In genomic region chr11:102221243-102221953, GRCm38 (mm10) we compare ENCODE assay signal across 15 mouse cellular contexts. TPM values are rescaled to one million over a fixed set of nuclear protein-coding genes. Genes with fewer than 3 reads are reported as not detected.
A peak's percentile ranks its signal among the peaks of the same experiment; 100 is the strongest.
DNase-seq lines count a peak whose midpoint lies in the region; ATAC-seq and TF ChIP-seq lines count a peak whose summit lies in the region.
"Had no signal": no experiment of that assay in that cellular context is flagged by ENCODE, and none has a peak within 500 bp of the region (broad histone marks: within the 10 kb centered on the region; RNA-seq: fewer than 3 reads in every experiment).

No protein-coding gene starts in this region.

- H3K4me2 ChIP-seq in heart, embryonic 13.5 days, result no peak overlapping the region
- no peak overlapping the region for H3K4me2 ChIP-seq in heart, embryonic 12.5 days
- H3K4me2 ChIP-seq: embryonic facial prominence, embryonic 13.5 days; forebrain, embryonic 15.5 days; hindbrain, embryonic 14.5 days; liver, embryonic 13.5 days had no signal

- TF ChIP-seq CTCF in left cerebral cortex, adult 2 months (IDR thresholded peaks at IDR 0.05), result no peak

- intact Hi-C loops in left cerebral cortex, adult 2 months (cut with DNase I), result no loop called here
- intact Hi-C loops in left cerebral cortex, postnatal 14 days (cut with DNase I), result loop anchor here (5.0 kb wide), 1 partner anchor 64 kb away; the partner anchor contains the start of gene Tmem101

- no peak overlapping the region for H3K4me3 ChIP-seq in heart, embryonic 13.5 days
- no peak overlapping the region for H3K4me3 ChIP-seq in heart, embryonic 12.5 days
- no peak overlapping the region for H3K4me3 ChIP-seq in left cerebral cortex, adult 2 months
- no peak overlapping the region for H3K4me3 ChIP-seq in brown adipose tissue, adult 24 weeks (ENCODE audit: insufficient read depth, low read depth, low read length)
- H3K4me3 ChIP-seq: embryonic facial prominence, embryonic 13.5 days; forebrain, embryonic 15.5 days; liver, embryonic 13.5 days had no signal

- H3K9ac ChIP-seq in heart, embryonic 13.5 days, result peak overlapping the region; percentile 61; the same call in 1 of the 2 replicates
- H3K9ac ChIP-seq in heart, embryonic 12.5 days, result no peak overlapping the region
- H3K9ac ChIP-seq: embryonic facial prominence, embryonic 13.5 days; forebrain, embryonic 15.5 days; hindbrain, embryonic 14.5 days had no signal

- no peaks in the 10 kb centered on the region for H3K27me3 ChIP-seq in heart, embryonic 13.5 days (replicated peaks)
- no peaks in the 10 kb centered on the region for H3K27me3 ChIP-seq in heart, embryonic 12.5 days (replicated peaks)
- H3K27me3 ChIP-seq: embryonic facial prominence, embryonic 13.5 days; forebrain, embryonic 15.5 days had no signal

- 79% methylated on average over 8 of the region's 8 CpGs for WGBS in heart, embryonic 13.5 days
- 84% methylated on average over 8 of the region's 8 CpGs for WGBS in heart, embryonic 12.5 days

- H3K4me1 ChIP-seq in heart, embryonic 13.5 days, result peaks cover 96% of the 10 kb centered on the region
- peaks cover 95% of the 10 kb centered on the region for H3K4me1 ChIP-seq in heart, embryonic 12.5 days (replicated peaks)
- H3K4me1 ChIP-seq in brown adipose tissue, adult 24 weeks (ENCODE audit: control insufficient read depth, insufficient read depth, insufficient read length, low read length), result peaks cover 76% of the 10 kb centered on the region

- no peaks in the 10 kb centered on the region for H3K9me3 ChIP-seq in heart, embryonic 13.5 days
- no peaks in the 10 kb centered on the region for H3K9me3 ChIP-seq in heart, embryonic 12.5 days (replicated peaks)
- H3K9me3 ChIP-seq: embryonic facial prominence, embryonic 13.5 days; forebrain, embryonic 15.5 days; liver, embryonic 13.5 days had no signal

- H3K36me3 ChIP-seq in heart, embryonic 13.5 days, result peaks cover 26% of the 10 kb centered on the region
- H3K36me3 ChIP-seq in heart, embryonic 12.5 days, result peaks cover 11% of the 10 kb centered on the region
- H3K36me3 ChIP-seq: liver, embryonic 13.5 days had no signal

- no peak for ATAC-seq in heart, embryonic 13.5 days (ENCODE audit: extremely low read depth, insufficient number of reproducible peaks, low FRiP score, low TSS enrichment)
- no peak for ATAC-seq in heart, embryonic 12.5 days (ENCODE audit: insufficient number of reproducible peaks, low FRiP score)
- ATAC-seq: forebrain, embryonic 15.5 days; midbrain, embryonic 16.5 days had no signal

- H3K27ac ChIP-seq in heart, embryonic 13.5 days (replicated peaks), result 0 out of 2 replicates have a peak overlapping the region, but pooled peaks have one; percentile 2
- H3K27ac ChIP-seq in heart, embryonic 12.5 days (ENCODE audit: poor library complexity, severe bottlenecking), result no peak overlapping the region
- peak overlapping the region; percentile 63; the same call in 1 of the 2 replicates for H3K27ac ChIP-seq in left cerebral cortex, adult 2 months
- H3K27ac ChIP-seq in brown adipose tissue, adult 24 weeks (replicated peaks; ENCODE audit: low read depth, low read length), result peak overlapping the region; percentile 81
- H3K27ac ChIP-seq: forebrain, embryonic 15.5 days; hindbrain, embryonic 14.5 days; liver, embryonic 13.5 days had no signal

- DNase-seq in adrenal gland, postnatal 10 days, result peak; percentile 3
- no peak for DNase-seq in adrenal gland, postnatal 4 days (ENCODE audit: low spot score in 2 of 2)
- no peak for DNase-seq in left cerebral cortex, adult 2 months (ENCODE audit: extremely low spot score in 1 of 2, low spot score in 2 of 2)
- no peak for DNase-seq in left cerebral cortex, postnatal 14 days (ENCODE audit: low spot score in 2 of 2)
- DNase-seq in urinary bladder, postnatal 4 days (ENCODE audit: low spot score in 2 of 2), result no peak
- DNase-seq: liver, embryonic 13.5 days; lung, postnatal 36 days had no signal

RNA-seq across cellular contexts. Expression of gene Hdac5, which starts 8.6 kb away (rescaled TPM):
- 100 to 1,000 TPM in 1 of 2 experiments, 10 to 100 TPM in 1; 84.4 to 113 TPM for total RNA-seq in adrenal gland, postnatal 10 days (2021)
- total RNA-seq in adrenal gland, postnatal 4 days (2021), result 100 to 1,000 TPM; 123 to 125 TPM
- polyA plus RNA-seq in heart, embryonic 13.5 days (2015; fragmentation: Nextera tagmentation; extraction: Ambion mirVana), result 82.9 and 89.4 TPM in 2 replicates
- 92.2 and 95.9 TPM in 2 replicates for polyA plus RNA-seq in heart, embryonic 12.5 days (2016; fragmentation: Nextera tagmentation; extraction: Ambion mirVana)
- total RNA-seq in left cerebral cortex, adult 2 months (2021), result 100 to 1,000 TPM; 286 to 315 TPM
- total RNA-seq in left cerebral cortex, postnatal 14 days (2021), result 100 to 1,000 TPM; 194 to 197 TPM
- 42.2 and 61.6 TPM in 2 replicates for polyA plus RNA-seq in brown adipose tissue, adult 24 weeks (2012; ENCODE audit: insufficient read depth, insufficient read length, missing spikeins)

RNA-seq across cellular contexts. Expression of gene BC030867, which starts 27.3 kb away (rescaled TPM):
- total RNA-seq in adrenal gland, postnatal 10 days (2021), result 1 to 10 TPM; 1.9 to 4.5 TPM
- 1 to 10 TPM; 4.8 to 6.0 TPM for total RNA-seq in adrenal gland, postnatal 4 days (2021)
- 12.3 and 13.5 TPM in 2 replicates for polyA plus RNA-seq in heart, embryonic 13.5 days (2015; fragmentation: Nextera tagmentation; extraction: Ambion mirVana)
- 14.0 and 14.3 TPM in 2 replicates for polyA plus RNA-seq in heart, embryonic 12.5 days (2016; fragmentation: Nextera tagmentation; extraction: Ambion mirVana)
- 1 to 10 TPM; 1.0 to 2.0 TPM for total RNA-seq in left cerebral cortex, adult 2 months (2021)
- under 1 TPM; 0.46 to 0.63 TPM for total RNA-seq in left cerebral cortex, postnatal 14 days (2021)
- polyA plus RNA-seq in brown adipose tissue, adult 24 weeks (2012; ENCODE audit: insufficient read depth, insufficient read length, missing spikeins), result not detected in 2 replicates
- total RNA-seq: gastrocnemius, postnatal 36 days had no signal

RNA-seq across cellular contexts. Expression of gene G6pc3, which starts 32.0 kb away (rescaled TPM):
- 10 to 100 TPM; 72.3 to 74.7 TPM for total RNA-seq in adrenal gland, postnatal 10 days (2021)
- total RNA-seq in adrenal gland, postnatal 4 days (2021), result 10 to 100 TPM; 86.3 to 93.3 TPM
- 25.6 and 29.3 TPM in 2 replicates for polyA plus RNA-seq in heart, embryonic 13.5 days (2015; fragmentation: Nextera tagmentation; extraction: Ambion mirVana)
- 27.1 and 28.0 TPM in 2 replicates for polyA plus RNA-seq in heart, embryonic 12.5 days (2016; fragmentation: Nextera tagmentation; extraction: Ambion mirVana)
- total RNA-seq in left cerebral cortex, adult 2 months (2021), result 10 to 100 TPM; 62.9 to 69.8 TPM
- 10 to 100 TPM; 45.5 to 49.1 TPM for total RNA-seq in left cerebral cortex, postnatal 14 days (2021)
- polyA plus RNA-seq in brown adipose tissue, adult 24 weeks (2012; ENCODE audit: insufficient read depth, insufficient read length, missing spikeins), result 41.4 and 51.7 TPM in 2 replicates

RNA-seq across cellular contexts. Expression of gene Lsm12, which starts 36.3 kb away (rescaled TPM):
- 10 to 100 TPM; 77.5 to 80.8 TPM for total RNA-seq in adrenal gland, postnatal 10 days (2021)
- total RNA-seq in adrenal gland, postnatal 4 days (2021), result 10 to 100 TPM; 83.5 to 83.6 TPM
- polyA plus RNA-seq in heart, embryonic 13.5 days (2015; fragmentation: Nextera tagmentation; extraction: Ambion mirVana), result 80.7 and 97.0 TPM in 2 replicates
- 90.9 and 94.3 TPM in 2 replicates for polyA plus RNA-seq in heart, embryonic 12.5 days (2016; fragmentation: Nextera tagmentation; extraction: Ambion mirVana)
- total RNA-seq in left cerebral cortex, adult 2 months (2021), result 10 to 100 TPM; 55.2 to 58.9 TPM
- 10 to 100 TPM; 60.5 to 65.2 TPM for total RNA-seq in left cerebral cortex, postnatal 14 days (2021)
- 93.7 and 101 TPM in 2 replicates for polyA plus RNA-seq in brown adipose tissue, adult 24 weeks (2012; ENCODE audit: insufficient read depth, insufficient read length, missing spikeins)

RNA-seq across cellular contexts. Expression of gene Asb16, which starts 47.1 kb away (rescaled TPM):
- 1 to 10 TPM; 1.1 to 2.6 TPM for total RNA-seq in adrenal gland, postnatal 10 days (2021)
- under 1 TPM; 0.53 to 0.79 TPM for total RNA-seq in adrenal gland, postnatal 4 days (2021)
- polyA plus RNA-seq in heart, embryonic 13.5 days (2015; fragmentation: Nextera tagmentation; extraction: Ambion mirVana), result 0.09 TPM in 1 of 2 replicates, not detected in the other
- polyA plus RNA-seq in heart, embryonic 12.5 days (2016; fragmentation: Nextera tagmentation; extraction: Ambion mirVana), result 0.06 and 0.13 TPM in 2 replicates
- 1 to 10 TPM; 1.2 to 1.4 TPM for total RNA-seq in left cerebral cortex, adult 2 months (2021)
- total RNA-seq in left cerebral cortex, postnatal 14 days (2021), result under 1 TPM; 0.59 to 0.72 TPM
- polyA plus RNA-seq in brown adipose tissue, adult 24 weeks (2012; ENCODE audit: insufficient read depth, insufficient read length, missing spikeins), result 0.48 and 1.0 TPM in 2 replicates
- polyA plus RNA-seq: forebrain, embryonic 15.5 days had no signal
